Mouse (Mus musculus): ENCODE measurements around the gene Klk7. TPM values are rescaled to one million over a fixed set of nuclear protein-coding genes. Genes with fewer than 3 reads are reported as not detected.

Klk7 gene
- polyA plus RNA-seq, 1 experiment from 2014 or later = not detected

DNA sequence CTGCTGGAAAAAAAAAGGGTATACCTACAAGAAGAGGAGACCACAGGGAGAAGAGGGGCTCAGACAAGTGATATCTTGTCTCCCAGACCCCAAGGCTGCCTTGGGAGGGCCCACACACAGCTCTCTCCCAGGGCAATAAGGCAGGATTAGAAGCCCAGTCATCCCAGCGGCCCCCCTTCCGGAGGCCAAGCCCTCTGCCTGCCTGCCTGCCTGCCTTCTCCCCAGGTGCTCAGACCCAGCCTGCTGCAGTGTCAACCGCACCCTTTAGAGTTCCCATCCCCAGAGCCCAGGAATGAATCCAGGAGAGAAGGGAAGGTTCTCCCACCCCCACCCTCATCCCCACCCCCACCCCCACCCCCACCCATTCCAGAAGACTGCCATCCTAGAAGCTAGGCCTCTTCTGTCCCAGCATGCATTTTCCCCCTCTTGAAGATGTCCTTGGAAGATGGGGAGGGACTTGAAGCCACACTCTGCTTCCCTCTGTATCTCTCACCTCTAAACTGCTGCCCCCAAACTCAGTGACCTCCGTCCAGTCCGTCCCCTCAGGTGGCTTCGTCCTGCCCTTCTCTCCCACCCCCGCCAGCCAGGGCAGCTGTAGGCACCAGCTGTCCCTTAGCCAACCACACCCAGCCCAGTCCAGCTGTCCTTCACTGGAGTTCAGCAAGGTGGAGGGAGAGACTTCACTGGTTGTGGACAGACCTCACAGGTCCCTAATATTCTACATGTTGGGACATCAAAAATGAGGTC lies 35.6 kb upstream of the Klk7 start:
- 66% methylated on average over 7 of the region's 7 CpGs for WGBS

DNA sequence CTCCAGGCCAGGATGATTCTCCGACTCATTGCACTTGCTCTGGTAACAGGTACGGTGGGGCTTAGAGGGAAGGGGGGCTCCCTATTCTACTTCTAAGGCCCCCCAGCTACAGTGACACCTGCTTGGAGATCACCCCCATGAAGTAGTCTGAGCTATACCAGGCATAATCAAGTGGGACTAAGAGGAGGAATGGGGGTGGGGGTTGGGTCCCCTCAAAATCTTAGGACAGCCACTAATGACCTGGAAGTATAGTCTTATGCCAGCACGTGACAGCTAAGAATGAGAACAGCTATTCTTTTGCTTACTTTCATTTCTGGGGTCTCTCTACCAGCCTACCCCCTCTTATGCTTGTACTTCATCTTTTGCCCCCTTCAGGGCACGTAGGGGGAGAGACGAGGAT lies 34.6 kb upstream of the Klk7 start:
- Histone ChIP-seq H3K9ac (replicated peaks; ENCODE audit: low read depth, low read length) (no peak overlapping the region), H3K9me3 (ENCODE audit: control insufficient read depth, low read length) (no peaks in the 10 kb centered on the region), H3K36me3 (ENCODE audit: control insufficient read depth, insufficient read depth, low read length) (no peaks in the 10 kb centered on the region), H3K4me2 (ENCODE audit: low read depth, low read length) (no peak overlapping the region), H3K4me1 (ENCODE audit: control insufficient read depth, insufficient read depth, low read length) (no peaks in the 10 kb centered on the region), H3K27me3 (ENCODE audit: control insufficient read depth, insufficient read depth, low read length) (no peaks in the 10 kb centered on the region), H3K27ac (ENCODE audit: low read depth, low read length) (no peak overlapping the region), H3K4me3 (ENCODE audit: low read depth, low read length) (no peak overlapping the region)
- ATAC-seq (ENCODE audit: low read depth) = no peak
- WGBS = 88% methylated on average over 5 of the region's 5 CpGs

More for the DNA sequence above, 35.6 kb upstream of the Klk7 start:
- Histone ChIP-seq H3K9me3 (ENCODE audit: control insufficient read depth, low read length) (no peaks in the 10 kb centered on the region), H3K36me3 (ENCODE audit: control insufficient read depth, insufficient read depth, low read length) (no peaks in the 10 kb centered on the region), H3K27ac (ENCODE audit: low read depth, low read length) (no peak overlapping the region), H3K4me3 (ENCODE audit: low read depth, low read length) (no peak overlapping the region), H3K27me3 (ENCODE audit: control insufficient read depth, insufficient read depth, low read length) (no peaks in the 10 kb centered on the region), H3K4me1 (ENCODE audit: control insufficient read depth, insufficient read depth, low read length) (no peaks in the 10 kb centered on the region), H3K9ac (replicated peaks; ENCODE audit: low read depth, low read length) (no peak overlapping the region), H3K4me2 (ENCODE audit: low read depth, low read length) (no peak overlapping the region)
- ATAC-seq (ENCODE audit: low read depth) = no peak

DNA sequence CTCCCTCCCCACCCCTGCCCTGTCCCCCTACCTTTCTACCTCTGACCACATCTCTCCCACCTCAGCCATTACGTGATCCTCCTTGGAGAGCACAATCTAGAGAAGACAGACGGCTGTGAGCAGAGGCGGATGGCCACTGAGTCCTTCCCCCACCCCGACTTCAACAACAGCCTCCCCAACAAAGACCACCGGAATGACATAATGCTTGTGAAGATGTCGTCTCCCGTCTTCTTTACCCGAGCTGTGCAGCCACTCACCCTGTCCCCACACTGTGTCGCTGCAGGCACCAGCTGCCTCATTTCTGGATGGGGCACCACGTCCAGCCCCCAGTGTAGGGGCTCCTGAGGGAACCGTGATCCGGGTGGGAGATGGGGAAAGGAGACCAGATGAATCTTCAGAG lies 33.7 kb upstream of the Klk7 start:
- H3K9ac ChIP-seq (replicated peaks; ENCODE audit: low read depth, low read length) = no peak overlapping the region
- H3K27me3 ChIP-seq (ENCODE audit: control insufficient read depth, insufficient read depth, low read length) = no peaks in the 10 kb centered on the region
- no peaks in the 10 kb centered on the region for H3K9me3 ChIP-seq (ENCODE audit: control insufficient read depth, low read length)
- H3K4me2 ChIP-seq (ENCODE audit: low read depth, low read length) = no peak overlapping the region
- ATAC-seq (ENCODE audit: low read depth) = no peak
- no peak overlapping the region for H3K27ac ChIP-seq (ENCODE audit: low read depth, low read length)
- no peaks in the 10 kb centered on the region for H3K36me3 ChIP-seq (ENCODE audit: control insufficient read depth, insufficient read depth, low read length)
- no peak overlapping the region for H3K4me3 ChIP-seq (ENCODE audit: low read depth, low read length)
- WGBS = 86% methylated on average over 12 of the region's 12 CpGs
- 0 out of 2 replicates have a peak, but pooled peaks cover 2% of the 10 kb centered on the region for H3K4me1 ChIP-seq (ENCODE audit: control insufficient read depth, insufficient read depth, low read length)

DNA sequence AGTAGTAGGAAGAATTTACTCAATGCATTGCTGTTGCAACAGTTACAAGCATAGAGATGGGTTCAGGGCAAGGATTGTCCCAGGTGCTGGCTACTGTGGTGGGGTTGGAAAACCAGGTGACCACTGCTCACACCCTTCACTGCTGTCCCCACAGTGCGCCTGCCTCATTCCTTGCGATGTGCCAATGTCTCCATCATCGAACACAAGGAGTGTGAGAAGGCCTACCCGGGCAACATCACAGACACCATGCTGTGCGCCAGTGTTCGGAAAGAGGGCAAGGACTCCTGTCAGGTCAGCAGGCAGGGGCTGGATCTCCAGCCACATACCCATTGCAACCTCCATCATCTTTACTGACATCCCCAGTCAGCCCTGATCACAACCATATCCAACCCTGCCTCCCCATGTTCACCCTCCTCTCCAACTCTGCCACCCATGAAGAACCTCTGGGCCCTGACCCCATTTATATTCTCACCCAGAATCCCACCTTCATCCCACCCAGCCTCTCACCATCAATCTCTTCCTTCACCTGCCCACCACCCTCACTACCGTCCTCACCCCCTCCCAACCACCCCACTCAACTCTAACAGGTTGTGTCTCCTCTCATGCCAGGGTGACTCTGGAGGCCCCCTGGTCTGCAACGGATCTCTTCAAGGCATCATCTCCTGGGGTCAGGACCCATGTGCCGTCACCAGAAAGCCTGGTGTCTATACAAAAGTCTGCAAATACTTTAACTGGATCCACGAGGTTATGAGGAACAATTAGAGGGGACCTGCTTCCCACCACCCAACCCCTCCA lies 32.7 kb upstream of the Klk7 start:
- Histone ChIP-seq H3K27me3 (ENCODE audit: control insufficient read depth, insufficient read depth, low read length) (no peaks in the 10 kb centered on the region), H3K9me3 (ENCODE audit: control insufficient read depth, low read length) (no peaks in the 10 kb centered on the region), H3K36me3 (ENCODE audit: control insufficient read depth, insufficient read depth, low read length) (no peaks in the 10 kb centered on the region), H3K4me1 (ENCODE audit: control insufficient read depth, insufficient read depth, low read length) (0 out of 2 replicates have a peak, but pooled peaks cover 6% of the 10 kb centered on the region), H3K27ac (ENCODE audit: low read depth, low read length) (no peak overlapping the region), H3K9ac (replicated peaks; ENCODE audit: low read depth, low read length) (no peak overlapping the region), H3K4me3 (ENCODE audit: low read depth, low read length) (no peak overlapping the region), H3K4me2 (ENCODE audit: low read depth, low read length) (no peak overlapping the region)
- 90% methylated on average over 10 of the region's 10 CpGs for WGBS
- ATAC-seq (ENCODE audit: low read depth) = no peak

DNA sequence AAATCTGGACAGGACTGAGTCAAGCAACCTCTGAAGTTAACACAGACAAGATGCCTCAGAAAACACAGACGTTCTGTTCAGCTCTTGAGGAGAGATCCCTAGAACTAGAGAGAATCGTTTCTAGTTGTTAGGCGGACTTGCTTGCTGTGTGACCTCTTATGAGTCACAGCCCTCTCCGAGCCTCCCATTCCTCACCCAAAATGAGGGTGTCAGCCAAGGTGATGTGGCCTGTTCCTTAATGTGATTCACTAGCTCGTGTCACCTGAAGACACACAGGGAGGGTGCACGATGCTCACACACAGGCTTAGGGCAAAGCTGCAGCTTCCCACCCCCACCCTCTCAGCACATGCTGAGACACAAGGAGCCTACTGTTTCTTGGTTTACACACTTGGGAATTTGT lies 30.9 kb upstream of the Klk7 start:
- Histone ChIP-seq H3K4me3 (ENCODE audit: low read depth, low read length) (no peak overlapping the region), H3K27me3 (ENCODE audit: control insufficient read depth, insufficient read depth, low read length) (no peaks in the 10 kb centered on the region), H3K9me3 (ENCODE audit: control insufficient read depth, low read length) (no peaks in the 10 kb centered on the region), H3K36me3 (ENCODE audit: control insufficient read depth, insufficient read depth, low read length) (no peaks in the 10 kb centered on the region), H3K4me1 (ENCODE audit: control insufficient read depth, insufficient read depth, low read length) (0 out of 2 replicates have a peak, but pooled peaks cover 6% of the 10 kb centered on the region), H3K9ac (replicated peaks; ENCODE audit: low read depth, low read length) (no peak overlapping the region), H3K27ac (ENCODE audit: low read depth, low read length) (no peak overlapping the region), H3K4me2 (ENCODE audit: low read depth, low read length) (no peak overlapping the region)
- no peak for ATAC-seq (ENCODE audit: low read depth)
- WGBS = 77% methylated on average over 6 of the region's 6 CpGs

DNA sequence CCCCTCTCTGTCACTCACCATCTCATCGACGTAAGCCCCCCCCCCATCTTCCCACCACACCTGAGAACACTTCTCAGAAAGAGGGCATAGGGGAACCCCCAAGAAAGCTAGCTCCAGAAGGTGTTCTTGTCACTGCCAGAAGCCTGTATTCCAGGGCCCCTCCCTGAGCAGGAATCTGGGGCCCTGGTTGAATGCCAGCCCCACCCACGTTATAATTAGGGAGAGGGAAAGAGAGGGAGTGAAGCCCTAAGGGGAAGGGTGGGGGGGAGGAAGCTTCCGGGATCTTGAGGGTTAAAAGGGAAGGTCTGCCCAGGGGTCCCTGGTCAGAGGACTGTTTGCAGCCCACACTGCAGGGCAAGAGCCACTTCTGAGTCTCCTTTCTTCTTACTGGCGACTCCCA lies 30.3 kb upstream of the Klk7 start, which contains the start of gene Klk10:
Gene Klk10 (plus strand): TSS at position 290 of the 400 bp plus-strand sequence.
- Histone ChIP-seq H3K4me2 (ENCODE audit: low read depth, low read length) (no peak within 1 kb of the TSS), H3K27me3 (ENCODE audit: control insufficient read depth, insufficient read depth, low read length) (no peaks in the 10 kb centered on the region), H3K4me3 (ENCODE audit: low read depth, low read length) (no peak within 1 kb of the TSS), H3K9ac (replicated peaks; ENCODE audit: low read depth, low read length) (no peak within 1 kb of the TSS), H3K4me1 (ENCODE audit: control insufficient read depth, insufficient read depth, low read length) (0 out of 2 replicates have a peak, but pooled peaks cover 6% of the 10 kb centered on the region), H3K9me3 (ENCODE audit: control insufficient read depth, low read length) (no peaks in the 10 kb centered on the region), H3K36me3 (ENCODE audit: control insufficient read depth, insufficient read depth, low read length) (no peaks in the 10 kb centered on the region), H3K27ac (ENCODE audit: low read depth, low read length) (no peak within 1 kb of the TSS)
- 55% methylated on average over 5 of the region's 5 CpGs for WGBS
- no peak for ATAC-seq (ENCODE audit: low read depth)

DNA sequence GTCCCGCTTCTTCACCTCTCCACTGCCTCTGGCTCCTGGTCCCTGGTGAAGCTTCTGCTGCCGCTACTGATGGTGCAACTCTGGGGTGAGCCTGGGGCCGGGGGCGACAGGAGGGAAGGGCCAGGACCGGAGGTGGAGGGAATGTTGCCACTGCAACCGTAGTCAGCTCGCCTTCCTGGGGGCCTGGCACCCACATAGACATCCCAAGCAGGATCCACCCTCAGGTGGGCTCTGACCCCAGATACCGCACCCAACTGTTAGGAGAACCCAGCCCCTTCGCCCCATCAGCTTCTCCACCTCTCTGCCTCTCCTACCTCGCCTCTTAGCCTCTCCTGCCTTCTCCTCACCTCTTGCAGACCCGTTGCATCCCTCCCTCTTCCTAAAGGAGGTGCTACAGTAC lies 29.6 kb upstream of the Klk7 start:
- no peak overlapping the region for H3K27ac ChIP-seq (ENCODE audit: low read depth, low read length)
- H3K4me1 ChIP-seq (ENCODE audit: control insufficient read depth, insufficient read depth, low read length) = 0 out of 2 replicates have a peak, but pooled peaks cover 6% of the 10 kb centered on the region
- no peaks in the 10 kb centered on the region for H3K36me3 ChIP-seq (ENCODE audit: control insufficient read depth, insufficient read depth, low read length)
- H3K4me3 ChIP-seq (ENCODE audit: low read depth, low read length) = no peak overlapping the region
- no peak overlapping the region for H3K4me2 ChIP-seq (ENCODE audit: low read depth, low read length)
- 84% methylated on average over 11 of the region's 11 CpGs for WGBS
- ATAC-seq (ENCODE audit: low read depth) = no peak
- H3K27me3 ChIP-seq (ENCODE audit: control insufficient read depth, insufficient read depth, low read length) = no peaks in the 10 kb centered on the region
- no peak overlapping the region for H3K9ac ChIP-seq (replicated peaks; ENCODE audit: low read depth, low read length)
- H3K9me3 ChIP-seq (ENCODE audit: control insufficient read depth, low read length) = no peaks in the 10 kb centered on the region

DNA sequence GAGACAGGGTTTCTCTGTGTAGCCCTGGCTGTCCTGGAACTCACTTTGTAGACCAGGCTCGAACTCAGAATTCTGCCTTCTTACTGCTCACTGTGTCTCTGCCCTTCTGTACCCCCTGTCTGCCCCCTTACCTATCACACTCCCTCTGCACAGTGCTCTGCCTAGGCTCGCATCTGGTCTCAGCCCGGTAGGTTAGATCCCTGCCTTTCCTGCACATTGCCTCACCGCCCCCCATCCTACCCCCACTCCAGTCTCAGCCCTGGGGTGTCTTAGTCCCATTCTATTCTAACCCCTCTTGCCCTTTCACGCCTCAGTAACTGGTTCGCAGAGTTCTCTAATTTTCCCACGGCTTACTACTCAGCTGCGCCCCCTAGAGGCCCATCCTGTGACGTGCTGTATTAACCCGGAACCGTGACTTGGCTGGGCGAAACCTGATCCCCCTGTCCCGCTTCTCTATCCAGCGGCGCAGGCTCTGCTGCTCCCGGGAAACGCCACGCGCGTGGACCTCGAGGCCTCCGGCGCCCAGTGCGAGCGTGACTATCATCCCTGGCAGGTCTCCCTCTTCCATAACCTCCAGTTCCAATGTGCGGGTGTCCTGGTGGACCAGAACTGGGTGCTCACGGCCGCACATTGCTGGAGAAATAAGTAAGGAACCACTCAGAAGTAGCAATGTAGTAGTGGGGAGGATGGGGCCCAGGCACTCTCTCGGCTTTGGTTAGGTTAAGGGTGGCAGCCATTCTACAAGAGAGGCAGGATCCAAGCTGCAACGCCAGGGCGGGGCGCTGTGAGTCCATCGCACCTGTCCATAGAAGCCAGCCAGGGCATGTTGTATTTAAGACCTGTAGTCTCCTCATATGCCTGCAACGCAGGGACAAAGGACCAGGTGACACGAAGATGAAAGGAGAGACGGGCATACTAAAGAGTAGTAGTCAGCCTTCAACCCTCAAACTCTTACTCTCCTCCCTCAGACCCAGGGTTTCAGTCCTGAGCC lies 28.5 kb upstream of the Klk7 start:
- no peaks in the 10 kb centered on the region for H3K9me3 ChIP-seq (ENCODE audit: control insufficient read depth, low read length)
- H3K4me2 ChIP-seq (ENCODE audit: low read depth, low read length) = peak overlapping the region; percentile 53
- no peaks in the 10 kb centered on the region for H3K36me3 ChIP-seq (ENCODE audit: control insufficient read depth, insufficient read depth, low read length)
- peak; percentile 75; the same call in 1 of the 2 replicates for ATAC-seq (ENCODE audit: low read depth)
- 12% methylated on average over 36 of the region's 36 CpGs for WGBS
- no peaks in the 10 kb centered on the region for H3K27me3 ChIP-seq (ENCODE audit: control insufficient read depth, insufficient read depth, low read length)
- peak overlapping the region; percentile 34; the same call in 1 of the 2 replicates for H3K9ac ChIP-seq (replicated peaks; ENCODE audit: low read depth, low read length)
- 0 out of 2 replicates have a peak, but pooled peaks cover 6% of the 10 kb centered on the region for H3K4me1 ChIP-seq (ENCODE audit: control insufficient read depth, insufficient read depth, low read length)
- peak overlapping the region; percentile 26 for H3K4me3 ChIP-seq (ENCODE audit: low read depth, low read length)
- no peak overlapping the region for H3K27ac ChIP-seq (ENCODE audit: low read depth, low read length)
